Mouse (Mus musculus) forebrain, embryonic 14.5 days (tissue): ENCODE results near the gene Clk1. TPM values are rescaled to one million over a fixed set of nuclear protein-coding genes. Genes with fewer than 3 reads are reported as not detected.
"Not testable (repeated sequence)": the region's sequence is repeated elsewhere in the genome, so short reads cannot be mapped to it uniquely, and the experiment has no call there.

Source experiments
- ATAC-seq: fragments of 200-750 bp; cut with Nextera tagmentation; 2 replicates; pipeline ENCODE4 v1.8.0; 2017; ENCODE audit warnings: mild to moderate bottlenecking, moderate library complexity
- DNase-seq: peaks from one replicate; pipeline ENCODE4 v3.0.0-alpha.2; 2015; ENCODE audit warnings: low spot score
- H3K27ac ChIP-seq: fragments of 300-500 bp; sonication (generic); 2 replicates; pipeline ENCODE4 v1.5.1; 2014; ENCODE audit warnings: low read depth, mild to moderate bottlenecking, control low read depth, low read length, moderate library complexity
- H3K27me3 ChIP-seq: fragments of 300-500 bp; sonication (generic); replicated peaks from 2 replicates; pipeline ENCODE4 v1.6.1; 2014; ENCODE audit warnings: low read length, control low read depth, mixed read lengths; ENCODE audit not compliant: control insufficient read depth, insufficient read depth
- H3K36me3 ChIP-seq: fragments of 300-500 bp; sonication (generic); 2 replicates; pipeline ENCODE4 v1.6.1; 2014; ENCODE audit warnings: low read length, control low read depth; ENCODE audit not compliant: control insufficient read depth, insufficient read depth
- H3K4me1 ChIP-seq: fragments of 300-500 bp; sonication (generic); 2 replicates; pipeline ENCODE4 v1.6.1; 2014; ENCODE audit warnings: antibody characterized with exemption, low read length, control low read depth; ENCODE audit not compliant: control insufficient read depth, insufficient read depth
- H3K4me2 ChIP-seq: fragments of 300-500 bp; sonication (generic); 2 replicates; pipeline ENCODE4 v1.6.1; 2014; ENCODE audit warnings: mild to moderate bottlenecking, control low read depth, low read length
- H3K4me3 ChIP-seq: fragments of 300-500 bp; sonication (generic); 2 replicates; pipeline ENCODE4 v1.5.1; 2014; ENCODE audit warnings: low read depth, low read length, control low read depth
- H3K9ac ChIP-seq: fragments of 300-500 bp; sonication (generic); 2 replicates; pipeline ENCODE4 v1.6.1; 2014; ENCODE audit warnings: mild to moderate bottlenecking, low read length, control low read depth, moderate library complexity
- H3K9me3 ChIP-seq: fragments of 300-500 bp; sonication (generic); replicated peaks from 2 replicates; pipeline ENCODE4 v1.6.1; 2016; ENCODE audit warnings: low read length, control low read depth, mixed read lengths; ENCODE audit not compliant: control insufficient read depth
- WGBS: fragments of 180-500 bp; shearing (Covaris S2); extraction: QIAGEN DNeasy Blood & Tissue Kit; methylation state at CpG from one replicate; pipeline ENCODE4 v1.1.7; 2014; 5-methylcytosine and 5-hydroxymethylcytosine counted together
- polyA plus RNA-seq: library from polyadenylated mRNA; unstranded; fragments of >200 nt; fragmentation: Nextera tagmentation; extraction: Ambion mirVana; gene quantifications from 2 replicates; pipeline ENCODE4 v1.2.1, GENCODE M21; 2014

The Clk1 gene
- polyA plus RNA-seq, 1 experiment from 2014 or later: 146 TPM

DNA sequence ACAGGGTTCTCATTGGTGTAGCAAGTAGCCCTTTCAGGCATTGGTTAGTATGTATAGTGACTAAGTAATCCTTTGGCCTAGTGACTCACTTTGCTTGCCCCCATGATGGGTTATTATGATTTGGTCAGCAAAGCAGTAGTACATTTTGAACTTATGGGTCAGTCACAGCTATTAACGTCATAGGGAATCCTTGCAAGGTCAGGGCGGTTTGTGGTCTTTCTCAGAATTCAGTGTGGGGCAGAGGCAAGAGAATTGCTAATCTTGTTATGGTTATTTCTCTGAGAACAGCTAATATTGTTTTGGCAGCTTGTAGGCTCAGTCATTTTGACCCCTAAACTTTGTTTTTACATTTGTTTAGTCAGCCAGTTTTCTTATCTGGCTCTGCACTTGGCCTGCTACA lies 49.6 kb downstream of the Clk1 start:
- H3K4me1 ChIP-seq, H3K27ac ChIP-seq, H3K4me3 ChIP-seq, H3K36me3 ChIP-seq, H3K27me3 ChIP-seq, ATAC-seq, H3K4me2 ChIP-seq, H3K9me3 ChIP-seq, DNase-seq, H3K9ac ChIP-seq: not testable (repeated sequence)
- WGBS: 86% methylated on average over 2 of the region's 2 CpGs

- DNase-seq (no peak), ATAC-seq (no peak)
- no peak overlapping the region for H3K27ac ChIP-seq
- no peak overlapping the region for H3K9ac ChIP-seq
- no peak overlapping the region for H3K4me3 ChIP-seq
- no peaks in the 10 kb centered on the region for H3K27me3 ChIP-seq
- WGBS: 75% methylated on average over 2 of the region's 2 CpGs
- H3K36me3 ChIP-seq: no peaks in the 10 kb centered on the region
- H3K9me3 ChIP-seq: no peaks in the 10 kb centered on the region
- H3K4me1 ChIP-seq: no peaks in the 10 kb centered on the region
- no peak overlapping the region for H3K4me2 ChIP-seq
Measured at GRCm38 (mm10) chr1:58369716-58370115, 54.1 kb downstream of the Clk1 start.

- DNase-seq (no peak), ATAC-seq (no peak)
- H3K36me3 ChIP-seq: no peaks in the 10 kb centered on the region
- no peaks in the 10 kb centered on the region for H3K27me3 ChIP-seq
- H3K4me2 ChIP-seq: no peak overlapping the region
- no peaks in the 10 kb centered on the region for H3K4me1 ChIP-seq
- no peak overlapping the region for H3K9ac ChIP-seq
- H3K4me3 ChIP-seq: no peak overlapping the region
- H3K9me3 ChIP-seq: no peaks in the 10 kb centered on the region
- WGBS: 85% methylated on average over 12 of the region's 12 CpGs
- H3K27ac ChIP-seq: no peak overlapping the region
Measured at GRCm38 (mm10) chr1:58366737-58367471, 57.0 kb downstream of the Clk1 start.

GRCm38 (mm10) chr1:58365829-58366228 lies 58.0 kb downstream of the Clk1 start:
- WGBS: 100% methylated on average over 3 of the region's 3 CpGs

GRCm38 (mm10) chr1:58364551-58364950 lies 59.3 kb downstream of the Clk1 start:
- Histone ChIP-seq H3K4me3 (no peak overlapping the region), H3K9ac (no peak overlapping the region), H3K27ac (no peak overlapping the region), H3K36me3 (no peaks in the 10 kb centered on the region), H3K9me3 (no peaks in the 10 kb centered on the region), H3K4me2 (no peak overlapping the region), H3K4me1 (no peaks in the 10 kb centered on the region), H3K27me3 (no peaks in the 10 kb centered on the region)
- DNase-seq (no peak), ATAC-seq (no peak)
- WGBS: 91% methylated on average over 12 of the region's 12 CpGs

More at GRCm38 (mm10) chr1:58365829-58366228, 58.0 kb downstream of the Clk1 start:
- DNase-seq (no peak), ATAC-seq (no peak)
- no peaks in the 10 kb centered on the region for H3K36me3 ChIP-seq
- no peak overlapping the region for H3K4me3 ChIP-seq
- no peaks in the 10 kb centered on the region for H3K4me1 ChIP-seq
- H3K27ac ChIP-seq: no peak overlapping the region
- no peak overlapping the region for H3K9ac ChIP-seq
- no peaks in the 10 kb centered on the region for H3K9me3 ChIP-seq
- no peaks in the 10 kb centered on the region for H3K27me3 ChIP-seq
- no peak overlapping the region for H3K4me2 ChIP-seq

GRCm38 (mm10) chr1:58362296-58362695 lies 61.6 kb downstream of the Clk1 start:
- Histone ChIP-seq H3K9me3 (no peaks in the 10 kb centered on the region), H3K4me1 (no peaks in the 10 kb centered on the region), H3K27me3 (no peaks in the 10 kb centered on the region), H3K9ac (no peak overlapping the region), H3K4me2 (no peak overlapping the region), H3K4me3 (no peak overlapping the region), H3K36me3 (no peaks in the 10 kb centered on the region), H3K27ac (no peak overlapping the region)
- no peak for ATAC-seq
- no peak for DNase-seq
- WGBS: 60% methylated on average over 4 of the region's 4 CpGs

Other genes with a start within 250 kb of the Clk1 start
- 0.80 and 0.96 TPM in 2 replicates for gene Aox4, start 213.7 kb downstream of the Clk1 start, polyA plus RNA-seq
- gene Aox2, start 145.7 kb downstream of the Clk1 start, polyA plus RNA-seq: not detected in 2 replicates
- gene Bzw1, start 31.2 kb downstream of the Clk1 start, polyA plus RNA-seq: 443 and 469 TPM in 2 replicates
- gene Nif3l1, start 21.1 kb upstream of the Clk1 start, polyA plus RNA-seq: 67.6 and 74.1 TPM in 2 replicates
- 55.9 and 59.9 TPM in 2 replicates for gene Ppil3, start 21.4 kb upstream of the Clk1 start, polyA plus RNA-seq
- gene Orc2, start 81.0 kb upstream of the Clk1 start, polyA plus RNA-seq: 28.4 and 32.5 TPM in 2 replicates
- 10.5 and 14.4 TPM in 2 replicates for gene Fam126b, start 162.3 kb upstream of the Clk1 start, polyA plus RNA-seq
- gene Ndufb3, start 162.3 kb upstream of the Clk1 start, polyA plus RNA-seq: 175 and 197 TPM in 2 replicates